Mouse (Mus musculus) intestine, embryonic 16.5 days (tissue): ENCODE results near the gene Bud13. TPM values are rescaled to one million over a fixed set of nuclear protein-coding genes. Genes with fewer than 3 reads are reported as not detected.

Experiments
- ATAC-seq: fragments of 200-750 bp; cut with Nextera tagmentation; 2 replicates; pipeline ENCODE4 v1.8.0; 2017; ENCODE audit warnings: moderate TSS enrichment, moderate library complexity
- H3K27ac ChIP-seq: fragments of 300-500 bp; sonication (generic); 2 replicates; pipeline ENCODE4 v1.5.1; 2014; ENCODE audit warnings: mild to moderate bottlenecking, low read length
- H3K27me3 ChIP-seq: fragments of 300-500 bp; sonication (generic); replicated peaks from 2 replicates; pipeline ENCODE4 v1.6.1; 2014; ENCODE audit warnings: low read length, control low read depth, mixed read lengths; ENCODE audit not compliant: control insufficient read depth, insufficient read depth
- H3K36me3 ChIP-seq: fragments of 300-500 bp; sonication (generic); 2 replicates; pipeline ENCODE4 v1.6.1; 2014; ENCODE audit warnings: low read length, control low read depth; ENCODE audit not compliant: control insufficient read depth, insufficient read depth
- H3K4me1 ChIP-seq: fragments of 300-500 bp; sonication (generic); 2 replicates; pipeline ENCODE4 v1.6.1; 2014; ENCODE audit warnings: low read length, control low read depth, mixed read lengths; ENCODE audit not compliant: control insufficient read depth, insufficient read depth
- H3K4me2 ChIP-seq: fragments of 300-500 bp; sonication (generic); 2 replicates; pipeline ENCODE4 v1.6.1; 2014; ENCODE audit warnings: low read depth, low read length, control low read depth
- H3K4me3 ChIP-seq: fragments of 300-500 bp; sonication (generic); 2 replicates; pipeline ENCODE4 v1.5.1; 2014; ENCODE audit warnings: mild to moderate bottlenecking, low read length
- H3K9ac ChIP-seq: fragments of 300-500 bp; sonication (generic); 2 replicates; pipeline ENCODE4 v1.6.1; 2014; ENCODE audit warnings: low read depth, low read length
- H3K9me3 ChIP-seq: fragments of 300-500 bp; sonication (generic); 2 replicates; pipeline ENCODE4 v1.6.1; 2016; ENCODE audit warnings: low read length, control low read depth; ENCODE audit not compliant: control insufficient read depth
- WGBS: fragments of 180-500 bp; shearing (Covaris S2); extraction: QIAGEN DNeasy Blood & Tissue Kit; methylation state at CpG from one replicate; pipeline ENCODE4 v1.1.7; 2014; 5-methylcytosine and 5-hydroxymethylcytosine counted together
- polyA plus RNA-seq: library from polyadenylated mRNA; unstranded; fragments of >200 nt; fragmentation: Nextera tagmentation; extraction: Ambion mirVana; gene quantifications from 2 replicates; pipeline ENCODE4 v1.2.1, GENCODE M21; 2015

Bud13 gene
- polyA plus RNA-seq, result 17.0 and 19.4 TPM in 2 replicates

DNA sequence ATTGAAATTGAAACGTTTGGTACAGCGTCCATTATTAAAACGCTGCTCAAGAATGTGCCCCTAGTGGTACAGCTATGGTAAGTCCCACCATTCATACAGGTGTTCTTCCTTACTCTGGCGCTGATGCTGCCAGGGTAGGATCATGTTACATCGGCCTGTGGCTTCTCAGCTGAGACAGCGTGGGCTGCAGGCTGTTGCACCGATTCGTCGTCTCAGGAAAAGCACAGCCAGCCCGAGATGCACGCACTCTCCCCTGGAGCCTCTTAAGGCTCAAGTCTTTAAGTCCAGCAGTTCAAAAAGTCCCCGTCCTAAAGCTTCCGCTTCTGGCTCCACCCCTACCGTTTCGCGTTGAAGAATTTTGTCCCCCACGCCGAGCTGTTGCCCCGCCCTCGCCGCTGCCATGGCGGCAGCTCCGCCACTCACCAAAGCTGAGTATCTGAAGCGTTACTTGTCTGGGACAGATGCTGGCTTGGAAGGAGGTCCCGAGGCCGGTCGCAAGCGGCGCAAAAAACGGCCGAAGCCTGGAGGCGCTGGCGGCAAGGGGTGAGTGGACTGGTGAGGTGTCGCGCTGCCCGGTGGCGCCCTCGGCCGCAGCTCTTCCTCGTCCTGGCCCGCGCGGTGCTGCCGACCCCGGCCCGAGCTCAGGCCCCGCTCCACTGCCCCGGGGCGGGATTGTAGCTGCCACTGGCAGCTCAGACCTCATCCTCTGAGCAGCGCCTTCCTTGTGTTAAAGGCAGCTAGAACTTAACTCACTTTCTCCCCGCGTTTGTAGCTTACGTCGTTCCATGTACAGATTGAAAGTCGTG is at the start of gene Bud13:
Bud13 (plus strand) TSS at position 378 of the 806 bp plus-strand sequence.
- Histone ChIP-seq H3K9me3 (no peaks in the 10 kb centered on the region), H3K4me1 (peaks cover 6% of the 10 kb centered on the region), H3K4me2 (peak within 1 kb of the TSS; percentile 69), H3K4me3 (peak within 1 kb of the TSS; percentile 96), H3K9ac (peak within 1 kb of the TSS; percentile 91), H3K27ac (peak within 1 kb of the TSS; percentile 94), H3K27me3 (no peaks in the 10 kb centered on the region), H3K36me3 (peaks cover 20% of the 10 kb centered on the region)
- peak; percentile 94 for ATAC-seq
- under 1% methylated on average over 55 of the region's 55 CpGs for WGBS

DNA sequence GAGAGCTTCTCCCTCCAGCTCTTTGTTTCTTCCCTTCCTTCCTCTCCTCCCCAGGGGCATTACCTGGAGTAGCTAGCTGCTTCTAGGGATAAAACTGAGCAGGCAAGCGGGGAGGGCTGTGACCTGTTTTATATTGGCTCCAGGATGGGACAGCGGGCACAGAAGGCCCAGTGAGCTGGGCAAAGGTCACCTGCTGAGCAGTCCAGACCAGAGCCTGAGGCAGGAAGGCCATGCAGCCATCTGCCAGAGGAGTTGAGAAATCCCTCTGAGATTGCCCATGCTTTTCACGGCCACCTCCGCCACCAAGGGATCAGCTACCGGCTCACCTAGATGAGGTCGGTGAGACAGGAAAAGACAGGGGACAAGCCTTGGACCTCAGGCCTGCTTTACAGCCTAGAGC is 47.6 kb upstream of the Bud13 start:
- peak overlapping the region; percentile 44 for H3K4me2 ChIP-seq

DNA sequence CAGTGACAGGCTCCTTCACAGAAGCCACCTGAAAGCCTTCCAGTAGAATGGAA is 47.4 kb upstream of the Bud13 start, which contains the start of gene Apoc3:
Apoc3 (minus strand) TSS at position 41 of the 53 bp plus-strand sequence.
- H3K27ac ChIP-seq, result peak within 1 kb of the TSS; percentile 92
- peak within 1 kb of the TSS; percentile 30 for H3K4me3 ChIP-seq
- H3K36me3 ChIP-seq, result no peaks in the 10 kb centered on the region
- no peaks in the 10 kb centered on the region for H3K27me3 ChIP-seq
- peaks cover 17% of the 10 kb centered on the region for H3K4me1 ChIP-seq
- H3K9ac ChIP-seq, result peak within 1 kb of the TSS; percentile 62
- peak within 1 kb of the TSS; percentile 44 for H3K4me2 ChIP-seq
- H3K9me3 ChIP-seq, result no peaks in the 10 kb centered on the region
- no peak for ATAC-seq

More for the DNA sequence above, 47.6 kb upstream of the Bud13 start:
- Histone ChIP-seq H3K27me3 (no peaks in the 10 kb centered on the region), H3K9ac (peak overlapping the region; percentile 62), H3K4me1 (peaks cover 17% of the 10 kb centered on the region), H3K9me3 (no peaks in the 10 kb centered on the region), H3K4me3 (peak overlapping the region; percentile 30), H3K36me3 (no peaks in the 10 kb centered on the region), H3K27ac (peak overlapping the region; percentile 92)
- WGBS, result 65% methylated on average over 6 of the region's 6 CpGs
- peak; percentile 68 for ATAC-seq

DNA sequence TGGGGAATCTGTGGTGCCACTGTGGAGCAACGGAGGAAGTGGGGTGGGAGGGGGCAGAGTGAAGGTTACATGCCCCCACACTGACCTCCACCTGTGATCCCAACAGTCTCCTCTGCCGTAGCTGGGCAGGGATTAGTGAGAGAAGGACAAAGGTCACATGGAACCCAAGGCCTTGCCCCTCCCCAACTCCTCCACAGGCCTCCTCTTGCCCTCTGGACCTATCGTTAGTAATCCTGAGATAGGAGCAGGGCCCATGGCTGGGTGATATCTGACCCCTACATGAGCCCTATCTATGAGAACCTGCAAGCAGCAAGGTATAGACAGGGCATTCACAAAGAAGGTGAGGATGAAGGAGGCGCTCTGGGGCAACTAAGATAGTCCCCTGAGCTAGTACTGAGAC is 47.2 kb upstream of the Bud13 start:
- H3K4me1 ChIP-seq, result peaks cover 17% of the 10 kb centered on the region
- H3K4me2 ChIP-seq, result peak overlapping the region; percentile 44
- 43% methylated on average over 4 of the region's 4 CpGs for WGBS
- no peaks in the 10 kb centered on the region for H3K9me3 ChIP-seq
- peak overlapping the region; percentile 62 for H3K9ac ChIP-seq
- no peaks in the 10 kb centered on the region for H3K36me3 ChIP-seq
- H3K4me3 ChIP-seq, result peak overlapping the region; percentile 30
- H3K27me3 ChIP-seq, result no peaks in the 10 kb centered on the region
- ATAC-seq, result peak; percentile 75
- H3K27ac ChIP-seq, result peak overlapping the region; percentile 92

DNA sequence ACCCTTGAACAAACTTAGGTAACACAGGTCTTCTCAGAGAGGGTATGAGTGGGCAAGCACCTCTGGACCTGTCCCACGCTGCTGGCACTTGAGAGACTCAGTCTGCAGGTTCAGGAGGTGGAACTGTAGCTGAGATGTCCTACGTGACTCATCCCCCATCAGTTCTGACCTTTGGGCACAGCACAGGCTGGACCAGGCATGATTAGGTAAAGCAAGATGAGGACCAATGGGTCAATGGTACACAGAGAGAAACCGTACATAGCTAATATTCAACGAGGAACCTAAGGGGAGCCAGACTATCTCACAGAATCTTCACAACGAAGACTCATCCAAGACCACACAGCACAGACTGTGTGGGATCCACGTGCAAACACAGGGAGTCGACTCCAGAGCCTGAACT is 44.0 kb upstream of the Bud13 start:
- H3K4me3 ChIP-seq, result no peak overlapping the region
- no peaks in the 10 kb centered on the region for H3K27me3 ChIP-seq
- H3K9me3 ChIP-seq, result no peaks in the 10 kb centered on the region
- no peak for ATAC-seq
- H3K9ac ChIP-seq, result no peak overlapping the region
- peaks cover 32% of the 10 kb centered on the region for H3K4me1 ChIP-seq
- H3K36me3 ChIP-seq, result no peaks in the 10 kb centered on the region
- WGBS, result 89% methylated on average over 7 of the region's 7 CpGs
- no peak overlapping the region for H3K4me2 ChIP-seq
- H3K27ac ChIP-seq, result peak overlapping the region; percentile 43

DNA sequence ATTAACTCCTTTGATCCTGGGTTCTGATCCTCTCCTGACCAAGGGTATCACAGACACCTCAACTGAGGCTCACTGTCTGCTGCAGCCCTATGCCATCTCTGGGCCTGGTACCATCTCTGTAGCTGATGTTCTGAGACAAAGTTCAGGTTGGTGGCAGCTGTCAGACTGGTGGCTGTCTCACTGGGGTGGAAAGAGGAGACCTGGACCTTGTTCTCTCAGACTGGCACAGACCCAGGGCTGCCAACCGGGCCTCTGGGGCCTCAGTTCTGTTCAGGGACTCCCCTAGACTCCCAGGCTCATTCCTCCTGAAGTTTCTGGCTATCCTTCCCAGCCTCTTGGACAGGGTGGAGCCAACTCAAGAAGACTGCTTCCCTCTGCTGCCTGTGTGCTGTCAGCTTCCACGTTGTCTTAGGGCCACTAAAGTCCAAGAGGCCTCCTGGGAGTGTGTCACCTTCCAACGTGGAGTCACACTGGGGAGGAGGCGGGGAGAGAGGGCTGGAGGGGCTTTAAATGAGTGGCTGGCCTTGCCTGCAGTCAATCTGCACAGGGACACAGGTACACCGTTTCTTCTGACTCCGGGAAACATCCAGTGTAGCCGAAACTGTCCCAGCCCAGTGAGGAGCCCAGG is 42.2 kb upstream of the Bud13 start, which contains the start of gene Apoa4:
Apoa4 (plus strand) TSS at position 171 of the 628 bp plus-strand sequence.
- Histone ChIP-seq H3K9me3 (no peaks in the 10 kb centered on the region), H3K36me3 (no peaks in the 10 kb centered on the region), H3K4me3 (peak within 1 kb of the TSS; percentile 38), H3K4me1 (peaks cover 26% of the 10 kb centered on the region), H3K9ac (peak within 1 kb of the TSS; percentile 61), H3K27me3 (no peaks in the 10 kb centered on the region), H3K4me2 (no peak within 1 kb of the TSS), H3K27ac (peak within 1 kb of the TSS; percentile 82)
- WGBS, result 52% methylated on average over 7 of the region's 7 CpGs
- ATAC-seq, result peak; percentile 68

DNA sequence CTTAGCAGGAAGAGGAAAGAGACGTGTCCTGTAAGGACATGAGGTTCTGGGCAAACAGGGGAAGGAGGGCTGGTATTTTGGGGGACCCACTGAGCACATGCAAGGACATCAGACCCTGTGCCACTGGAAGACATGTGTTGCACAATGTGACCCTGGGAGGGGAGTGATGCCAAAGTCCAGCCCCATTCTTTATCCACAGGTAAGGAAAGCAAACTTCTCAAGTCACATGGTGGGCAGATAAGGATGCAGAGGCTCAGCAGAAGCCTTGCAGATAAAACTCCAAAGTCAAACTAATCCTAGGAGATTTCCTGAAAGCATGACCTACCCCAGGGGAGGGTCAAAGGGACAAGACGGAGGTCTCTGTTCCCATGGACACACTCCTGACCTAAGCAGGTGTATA is 41.0 kb upstream of the Bud13 start:
- H3K27me3 ChIP-seq, result no peaks in the 10 kb centered on the region
- WGBS, result 48% methylated on average over 2 of the region's 2 CpGs
- peak; percentile 55 for ATAC-seq
- peak overlapping the region; percentile 37; the same call in 1 of the 2 replicates for H3K4me2 ChIP-seq
- peak overlapping the region; percentile 62 for H3K9ac ChIP-seq
- H3K9me3 ChIP-seq, result no peaks in the 10 kb centered on the region
- H3K4me3 ChIP-seq, result peak overlapping the region; percentile 38
- peak overlapping the region; percentile 82 for H3K27ac ChIP-seq
- H3K36me3 ChIP-seq, result no peaks in the 10 kb centered on the region
- peaks cover 27% of the 10 kb centered on the region for H3K4me1 ChIP-seq

DNA sequence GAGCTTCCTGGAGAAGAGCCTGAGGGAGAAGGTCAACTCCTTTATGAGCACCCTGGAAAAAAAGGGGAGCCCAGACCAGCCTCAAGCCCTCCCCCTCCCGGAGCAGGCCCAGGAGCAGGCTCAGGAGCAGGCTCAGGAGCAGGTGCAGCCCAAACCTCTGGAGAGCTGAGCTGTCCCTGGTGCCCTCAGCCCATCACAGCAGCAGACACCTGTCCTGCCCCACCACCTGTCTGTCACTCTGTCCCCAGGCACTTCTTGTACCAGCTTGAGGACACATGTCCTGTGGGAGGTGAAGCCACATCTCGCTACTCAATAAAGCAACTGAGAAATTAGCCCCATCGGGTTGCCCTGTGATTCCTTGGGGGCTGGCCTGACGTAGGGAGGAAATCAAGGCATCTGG is 39.7 kb upstream of the Bud13 start:
- H3K4me2 ChIP-seq, result peak overlapping the region; percentile 37

DNA sequence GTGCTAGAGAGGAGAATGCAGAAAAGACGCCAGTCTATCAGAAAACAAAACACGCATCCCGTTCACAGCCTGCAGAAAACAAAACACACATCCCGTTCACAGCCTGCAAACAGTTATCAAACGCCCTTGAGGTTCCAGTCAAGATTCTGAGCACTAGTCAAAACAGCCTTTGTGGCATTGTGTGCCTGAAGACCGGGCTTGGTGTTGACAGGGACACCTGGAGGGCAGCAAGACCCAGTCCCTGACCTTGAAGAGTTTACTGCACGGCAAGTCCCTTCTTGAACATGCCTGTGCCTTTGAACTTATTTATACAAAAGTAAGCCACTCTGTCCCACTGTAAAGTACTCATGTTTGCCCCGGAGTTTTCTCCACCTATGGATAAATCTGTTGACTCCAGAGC is 39.2 kb upstream of the Bud13 start:
- Histone ChIP-seq H3K27ac (peak overlapping the region; percentile 0; the same call in 1 of the 2 replicates), H3K4me3 (peak overlapping the region; percentile 38; the same call in 1 of the 2 replicates), H3K36me3 (no peaks in the 10 kb centered on the region), H3K4me1 (peaks cover 22% of the 10 kb centered on the region), H3K27me3 (no peaks in the 10 kb centered on the region), H3K9me3 (no peaks in the 10 kb centered on the region), H3K9ac (peak overlapping the region; percentile 62), H3K4me2 (peak overlapping the region; percentile 37; the same call in 1 of the 2 replicates)
- 49% methylated on average over 8 of the region's 8 CpGs for WGBS
- ATAC-seq, result no peak

More for the DNA sequence above, 39.7 kb upstream of the Bud13 start:
- Histone ChIP-seq H3K27ac (peak overlapping the region; percentile 82), H3K27me3 (no peaks in the 10 kb centered on the region), H3K9me3 (no peaks in the 10 kb centered on the region), H3K4me1 (peaks cover 25% of the 10 kb centered on the region), H3K36me3 (no peaks in the 10 kb centered on the region), H3K4me3 (peak overlapping the region; percentile 38), H3K9ac (peak overlapping the region; percentile 62)
- 61% methylated on average over 4 of the region's 4 CpGs for WGBS
- ATAC-seq, result no peak
